Mouse (Mus musculus): ENCODE data around the gene Camk2b.

The Camk2b gene

DNA sequence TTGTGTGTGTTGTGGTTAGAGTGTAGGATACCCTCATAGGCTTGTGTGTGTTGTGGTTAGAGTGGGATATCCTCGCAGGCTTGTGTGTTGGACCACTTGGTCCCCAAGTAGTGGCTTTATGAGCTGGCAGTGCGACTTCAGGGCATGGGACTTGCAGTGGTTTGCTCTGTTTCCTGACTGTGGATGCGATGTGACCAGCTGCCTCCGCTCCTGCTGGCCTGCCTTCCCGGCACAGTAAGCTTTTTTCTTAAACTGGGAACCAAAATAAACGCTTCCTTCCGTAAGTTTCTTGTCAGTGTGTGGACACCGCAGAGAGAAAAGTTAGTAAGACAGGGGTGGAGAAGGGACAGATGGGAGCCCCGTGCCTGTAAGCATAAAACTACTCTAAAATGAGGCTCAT is 18.0 kb downstream of the Camk2b start:
- DNase-seq: no peak

DNA sequence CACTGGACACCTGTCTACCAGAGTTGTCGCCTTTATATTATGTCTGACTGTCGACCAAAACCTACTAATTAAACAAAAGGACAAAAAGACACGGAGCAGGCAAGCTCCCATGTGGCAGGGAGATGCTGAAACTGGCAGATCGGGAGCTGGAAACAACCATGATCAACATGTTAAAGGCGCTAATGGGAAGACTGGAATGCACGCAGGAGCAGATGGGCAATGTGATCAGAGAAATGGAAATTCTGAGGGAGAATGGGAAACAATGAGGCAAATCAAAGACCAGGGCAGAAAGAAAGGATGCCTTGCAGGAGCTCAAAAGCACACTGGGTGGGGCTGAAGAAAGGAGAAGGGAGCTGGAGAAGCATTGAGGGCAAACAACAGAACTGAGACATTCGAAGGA is 27.2 kb downstream of the Camk2b start:
- DNase-seq: no peak

DNA sequence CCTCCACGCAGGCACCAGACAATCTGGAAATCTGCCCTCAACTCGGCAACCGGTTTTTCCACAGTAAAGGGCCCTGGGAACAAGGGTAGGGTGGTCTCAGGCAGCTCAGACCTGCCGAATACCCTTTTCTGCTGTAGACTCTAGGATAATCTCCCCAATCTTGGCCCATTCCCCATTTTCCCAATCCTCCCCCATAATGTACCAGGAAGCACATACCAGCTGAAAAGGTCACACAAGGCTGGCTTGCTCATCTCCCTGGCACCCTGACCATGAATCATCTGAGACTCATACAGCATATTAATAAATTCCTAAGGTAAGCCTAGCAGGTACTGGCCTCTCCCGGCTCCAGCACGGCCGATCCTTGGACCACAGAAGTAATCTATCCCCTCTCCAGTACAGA is 28.5 kb downstream of the Camk2b start:
- DNase-seq: no peak

DNA sequence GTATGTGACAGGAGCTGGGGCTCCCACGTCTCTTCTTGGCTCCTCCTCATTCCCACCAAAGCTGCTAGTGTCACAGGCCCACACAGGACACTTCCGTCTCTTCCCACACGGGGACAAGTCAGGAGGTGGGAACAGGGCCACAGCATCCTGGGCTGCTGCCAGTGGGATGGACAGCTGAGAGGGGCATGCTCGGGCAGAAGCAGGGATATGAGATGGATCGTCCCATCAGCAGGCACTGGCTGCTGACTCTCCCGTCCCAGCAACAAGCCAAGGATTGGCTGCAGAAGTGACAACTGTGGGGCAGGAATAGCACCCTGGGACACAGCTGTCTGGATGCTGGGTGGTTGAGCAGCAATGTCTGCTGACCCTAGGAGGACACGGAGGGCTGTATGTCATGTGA is 29.0 kb downstream of the Camk2b start:
- no peak for DNase-seq

GRCm38 (mm10) chr11:6036477-6036876 is 29.7 kb downstream of the Camk2b start:
- DNase-seq: no peak

DNA sequence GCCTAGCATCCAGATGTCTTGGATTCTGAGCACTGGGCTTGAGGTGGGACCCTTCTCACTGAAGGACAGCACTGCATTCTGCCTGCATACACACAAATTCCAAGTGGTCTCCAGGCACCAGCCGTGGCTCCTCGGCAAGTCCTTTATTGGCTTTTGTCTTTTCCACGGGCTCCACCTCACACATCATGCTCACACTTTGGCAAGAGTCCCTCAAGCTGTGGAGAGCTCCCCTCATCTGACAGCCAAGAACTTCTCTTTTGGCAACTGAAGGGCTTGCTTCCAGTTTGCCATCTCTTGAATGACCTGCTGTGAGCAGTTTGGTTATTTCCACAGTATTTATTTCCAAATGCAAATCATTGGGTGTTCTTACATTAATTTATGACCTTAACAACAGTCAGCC is 30.6 kb downstream of the Camk2b start:
- peak; percentile 50 for DNase-seq

DNA sequence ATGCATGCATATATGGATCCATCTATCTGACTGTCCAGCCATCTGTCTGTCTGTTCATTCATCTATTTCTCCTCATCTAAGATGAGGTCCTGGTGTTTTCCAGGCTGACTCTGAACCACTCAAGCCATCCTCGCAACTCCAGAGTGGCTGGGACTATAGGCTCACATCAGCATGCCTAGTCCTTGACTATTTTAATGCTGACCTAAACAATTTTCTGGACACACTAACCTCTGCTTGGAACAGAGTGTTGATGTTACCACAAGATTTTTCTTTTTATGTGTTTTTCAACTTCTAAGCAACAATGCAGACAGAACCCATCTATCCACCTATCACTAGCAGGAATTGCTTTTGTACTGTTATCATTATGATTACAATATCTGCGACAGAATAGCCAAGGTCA is 31.4 kb downstream of the Camk2b start:
- no peak for DNase-seq

DNA sequence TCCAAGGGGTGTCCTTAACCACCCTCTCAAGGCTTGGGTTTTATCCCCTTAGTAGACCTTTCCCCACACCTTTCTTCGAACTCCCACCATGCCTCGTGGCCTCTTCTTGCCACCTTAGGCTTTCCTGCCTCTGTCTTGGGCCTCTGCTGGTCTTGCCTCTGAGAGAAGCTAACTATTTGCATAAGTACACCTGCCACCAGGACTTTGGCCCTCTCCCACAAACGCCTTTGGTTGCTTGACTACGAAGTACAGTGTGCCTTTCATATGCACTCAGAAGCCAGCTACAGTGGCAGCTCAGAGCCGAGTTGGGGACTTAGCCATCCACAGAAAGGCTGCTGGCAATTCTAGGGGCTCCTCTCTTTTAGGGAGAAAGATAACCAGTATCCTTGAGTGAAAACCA is 32.4 kb downstream of the Camk2b start:
- no peak for DNase-seq

DNA sequence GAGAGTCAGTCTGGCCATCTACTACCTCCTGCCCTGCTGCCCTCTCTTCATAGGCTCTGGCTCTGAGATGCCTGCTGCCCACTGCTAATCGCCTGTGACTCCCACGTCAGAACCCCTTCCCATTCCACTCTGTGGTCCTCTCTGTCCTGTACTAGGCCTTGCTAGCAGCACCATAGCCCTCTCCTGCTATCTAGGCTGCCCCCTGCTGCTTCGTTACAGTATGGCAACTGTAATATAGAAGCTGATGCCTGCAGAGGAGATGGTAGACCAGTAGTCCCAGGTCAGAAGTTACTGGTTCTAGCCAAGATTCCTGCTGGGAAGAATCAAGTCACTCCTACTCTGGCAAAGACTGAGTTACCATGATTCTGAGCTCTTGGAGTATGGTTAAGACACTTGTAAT is 33.0 kb downstream of the Camk2b start:
- DNase-seq: peak; percentile 74

DNA sequence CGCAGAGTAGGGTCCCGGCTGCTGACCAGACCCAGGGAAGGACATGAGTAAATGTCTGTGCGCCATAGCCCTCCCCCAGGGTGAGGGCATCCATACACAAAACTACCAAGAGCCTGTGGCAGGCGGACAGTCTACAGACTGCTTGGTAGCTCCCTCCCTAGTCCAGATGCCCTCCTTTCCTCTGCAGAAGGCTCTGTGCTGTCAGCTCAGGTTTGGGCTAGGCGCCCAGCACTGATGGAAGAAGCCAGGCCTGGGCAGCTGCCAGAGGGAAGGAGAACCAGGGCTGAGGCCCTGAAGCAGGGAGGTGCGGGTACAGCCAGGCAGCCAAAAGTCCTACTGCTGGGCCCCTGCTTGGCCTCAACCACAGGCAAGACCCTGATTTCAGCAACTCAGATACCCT is 35.5 kb downstream of the Camk2b start:
- DNase-seq: peak; percentile 71

- DNase-seq: no peak
These were observed 36.4 kb downstream of the Camk2b start for GRCm38 (mm10) chr11:6029790-6030189.

DNA sequence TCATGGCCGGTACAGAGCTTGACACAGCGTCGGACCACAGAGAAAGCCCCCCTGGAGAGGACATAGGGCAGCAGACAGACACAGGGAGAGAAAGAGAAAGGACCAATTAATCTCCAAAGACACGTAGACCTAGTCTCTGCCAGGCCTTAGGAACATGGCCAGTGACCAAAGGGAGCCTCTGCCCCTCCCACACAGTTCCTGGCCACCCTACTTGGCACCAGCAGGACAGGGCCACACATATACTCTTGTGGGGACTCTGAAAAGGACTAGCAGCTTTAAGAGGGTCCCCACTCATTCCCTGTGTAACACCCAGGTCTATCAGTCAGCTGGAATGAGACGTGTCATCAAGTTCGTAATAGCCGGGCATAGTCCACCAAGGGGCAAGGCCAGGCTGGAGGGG is 37.3 kb downstream of the Camk2b start:
- no peak for DNase-seq

DNA sequence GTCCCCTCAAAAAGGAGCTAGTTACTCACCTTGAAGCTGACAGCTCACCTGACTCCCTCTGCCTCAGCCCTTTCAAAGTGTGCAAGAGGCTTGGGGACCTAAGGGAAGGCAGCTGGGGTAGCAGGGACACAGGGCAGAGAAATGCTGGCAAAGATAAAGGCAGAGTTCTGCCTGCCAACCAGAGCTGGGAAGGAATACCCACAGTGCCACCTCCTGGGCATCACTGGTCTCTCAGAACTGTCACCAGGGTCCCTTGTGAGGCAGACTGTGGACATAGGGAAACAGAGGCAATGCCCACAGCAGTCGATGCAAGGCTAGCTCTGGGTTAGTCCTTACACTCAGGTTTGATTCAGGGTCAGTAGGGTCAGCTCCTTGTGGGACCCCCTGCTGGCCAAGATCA is 39.8 kb downstream of the Camk2b start:
- DNase-seq: peak; percentile 67

DNA sequence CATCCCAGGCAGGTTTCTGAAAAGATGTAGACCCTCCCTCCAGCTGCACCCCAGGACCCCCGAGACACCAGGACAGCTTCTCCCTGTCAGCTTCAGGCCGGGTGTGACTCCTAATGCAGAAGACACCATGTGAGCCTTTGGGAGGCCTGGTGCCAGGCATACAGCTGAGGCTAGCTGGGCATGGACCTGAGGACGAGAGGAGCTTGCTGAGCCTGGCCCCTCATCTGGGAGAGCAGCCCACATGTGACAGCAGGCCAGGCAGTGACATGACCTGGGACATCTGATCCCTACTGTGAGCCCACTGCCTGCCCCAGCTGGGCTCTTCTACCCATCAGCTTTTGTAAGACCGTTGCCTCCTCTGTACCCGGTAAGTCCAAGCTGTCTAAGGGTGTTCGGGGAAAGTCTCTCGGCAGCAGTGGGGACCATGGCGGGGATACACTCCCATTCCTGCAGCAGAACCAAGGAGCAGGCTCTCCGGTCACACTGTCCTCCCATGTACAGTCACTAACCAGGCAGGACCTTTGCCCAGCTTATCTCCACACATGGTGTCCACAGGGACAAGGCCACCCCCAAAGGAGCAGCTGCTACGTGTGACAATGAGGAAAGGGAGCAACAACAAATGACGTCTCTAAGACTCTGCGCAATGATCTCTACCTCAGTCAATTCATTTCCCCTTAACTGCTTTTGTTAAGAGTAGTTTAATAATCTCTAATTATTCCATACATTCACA is 41.1 kb downstream of the Camk2b start:
- no peak for DNase-seq

DNA sequence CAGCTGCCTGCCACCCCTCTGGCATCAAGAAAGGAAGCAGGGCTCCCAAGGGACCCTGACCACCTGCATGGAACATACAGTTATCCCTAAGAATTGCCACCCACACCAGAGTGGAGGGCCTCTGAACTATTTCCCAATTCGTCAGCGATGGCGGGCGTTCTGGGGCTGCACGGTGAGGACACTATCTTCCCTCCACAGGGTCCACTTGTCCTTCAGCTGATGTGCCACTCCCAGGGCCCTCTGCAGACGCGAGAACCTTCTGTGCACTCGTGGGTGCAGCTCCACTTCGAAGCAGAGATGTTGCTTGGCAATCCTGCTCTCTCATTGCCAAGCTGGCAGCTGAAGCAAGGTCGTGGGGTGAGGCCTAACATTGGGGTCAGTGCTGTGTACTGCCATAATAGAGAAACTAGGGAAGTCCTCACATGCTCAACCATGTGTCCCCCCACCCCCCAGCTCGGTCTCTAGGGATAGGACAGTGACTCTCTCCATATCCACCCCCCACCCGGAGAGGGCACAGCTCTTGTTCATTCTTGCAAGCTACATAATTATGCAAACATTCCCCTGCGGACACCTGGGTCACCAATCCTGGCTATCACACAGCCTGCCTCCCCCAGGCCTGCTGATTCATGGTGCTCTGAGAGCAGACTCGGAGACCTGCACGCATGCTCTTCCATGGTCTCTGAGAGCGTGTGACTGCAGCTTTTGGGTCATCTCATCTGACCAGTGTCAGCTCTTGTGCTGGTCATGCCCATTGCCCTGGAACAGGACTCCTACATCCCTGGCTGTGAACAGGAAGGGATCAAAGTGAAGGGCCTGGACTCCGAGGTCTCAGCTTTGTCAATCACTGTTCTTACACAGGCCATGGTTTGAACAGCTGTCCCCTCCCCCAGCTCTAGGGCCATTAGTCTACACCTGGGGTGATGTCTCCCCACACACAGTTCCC is 45.0 kb downstream of the Camk2b start:
- no peak for DNase-seq

GRCm38 (mm10) chr11:6020360-6020759 is 45.8 kb downstream of the Camk2b start:
- DNase-seq: no peak

- no peak for DNase-seq
These were observed 47.7 kb downstream of the Camk2b start for GRCm38 (mm10) chr11:6018218-6019010.

DNA sequence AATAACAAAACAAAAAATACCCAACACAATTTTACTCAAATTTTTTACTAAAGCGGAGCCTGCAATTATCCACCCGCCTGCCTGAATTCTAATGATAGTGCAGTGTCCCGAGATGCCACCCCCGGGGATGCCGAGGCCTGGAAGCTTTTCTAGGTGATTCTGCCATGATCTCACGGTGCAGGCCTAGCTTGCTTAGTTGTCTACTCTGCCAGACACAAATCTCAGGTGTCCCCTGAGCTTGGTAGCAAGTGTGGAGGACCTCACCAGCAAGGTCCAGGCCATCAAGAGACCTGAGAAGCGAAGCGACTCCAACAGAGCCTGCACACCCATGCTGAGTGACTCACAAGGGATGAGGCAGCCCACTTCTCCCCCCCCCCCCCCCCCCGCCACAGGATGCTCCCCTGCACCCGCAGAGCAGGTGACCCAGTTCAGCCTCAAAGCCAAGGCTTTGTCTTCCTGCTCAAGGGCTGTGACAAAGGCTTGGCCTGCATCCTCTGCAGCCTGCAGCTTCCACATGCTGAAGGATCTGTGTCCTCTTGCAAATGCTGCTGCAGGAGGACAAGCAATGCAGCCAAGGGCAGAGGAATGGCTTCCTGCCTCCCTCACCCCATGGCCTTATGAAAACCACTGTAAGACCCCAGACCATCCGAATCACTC is 48.5 kb downstream of the Camk2b start:
- DNase-seq: no peak

- DNase-seq: no peak
These were observed 49.3 kb downstream of the Camk2b start for GRCm38 (mm10) chr11:6016797-6017395.

- peak; percentile 67 for DNase-seq
These were observed 49.8 kb downstream of the Camk2b start for GRCm38 (mm10) chr11:6016368-6016767.

DNA sequence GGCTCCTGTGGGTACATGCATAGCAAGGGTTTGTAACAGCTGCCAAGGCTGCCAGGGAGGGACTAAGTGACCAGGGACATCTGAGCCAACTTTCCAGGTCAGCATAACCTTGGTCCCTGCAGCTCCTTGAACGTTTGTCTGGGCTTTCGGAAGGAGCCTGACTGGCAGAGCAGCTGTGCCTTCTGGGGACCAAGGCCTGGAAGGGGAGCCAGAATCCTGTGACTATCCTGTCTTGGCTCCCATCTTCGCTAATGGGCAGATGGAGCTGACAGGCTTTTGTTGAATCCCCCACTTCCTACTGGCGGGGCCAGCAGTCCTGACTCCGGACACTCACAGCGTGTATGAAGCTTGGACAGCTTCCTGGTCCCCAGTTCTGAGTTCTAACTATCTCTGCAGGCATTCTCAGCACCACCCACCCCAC is 51.1 kb downstream of the Camk2b start:
- no peak for DNase-seq

- DNase-seq: no peak
These were observed 52.8 kb downstream of the Camk2b start for GRCm38 (mm10) chr11:6013359-6013758.

Data from lung, postnatal 10 days (tissue).